ENCODE assay signal across 10 mouse cellular contexts in genomic region chr12:53146460-53147050, GRCm38 (mm10).
DNase-seq lines count a peak whose midpoint lies in the region; ATAC-seq and TF ChIP-seq lines count a peak whose summit lies in the region.
"Had no signal": no experiment of that assay in that cellular context is flagged by ENCODE, and none has a peak within 500 bp of the region (broad histone marks: within the 10 kb centered on the region; RNA-seq: fewer than 3 reads in every experiment).

No protein-coding gene starts in this region.

- TF ChIP-seq POLR2A in lung, adult 2 months (IDR thresholded peaks at IDR 0.05; ENCODE audit: borderline replicate concordance, extremely low read depth, low read depth, low read length), result no peak

- H3K4me1 ChIP-seq in forebrain, embryonic 13.5 days, result peaks cover 32% of the 10 kb centered on the region
- H3K4me1 ChIP-seq in forebrain, embryonic 10.5 days, result peaks cover 13% of the 10 kb centered on the region
- peaks cover 0 to 2% of the 10 kb centered on the region in 2 experiments; a peak in 1 of 4 replicates for H3K4me1 ChIP-seq in heart, embryonic 14.5 days (ENCODE audit: control insufficient read depth in 2 of 2, insufficient read depth in 2 of 2, low read length in 2 of 2)
- no peaks in the 10 kb centered on the region for H3K4me1 ChIP-seq in lung, adult 2 months (ENCODE audit: control insufficient read depth, insufficient read depth, low read length)

- WGBS in forebrain, embryonic 13.5 days, result 53% methylated on average over 11 of the region's 11 CpGs
- WGBS in forebrain, embryonic 10.5 days, result 75% methylated on average over 11 of the region's 11 CpGs
- 47% methylated on average over 11 of the region's 11 CpGs for WGBS in heart, embryonic 14.5 days
- 33% methylated on average over 11 of the region's 11 CpGs for WGBS in lung, adult 2 months

- DNase-seq in forebrain, embryonic 10.5 days (ENCODE audit: extremely low spot score, low spot score), result no peak
- DNase-seq in lung, postnatal 10 days, result peak; percentile 12
- no peak for DNase-seq in lung, postnatal 4 days
- peak; percentile 25 for DNase-seq in right cerebral cortex, postnatal 14 days
- DNase-seq in lung, adult 2 months, result no peak

- no peak overlapping the region for H3K27ac ChIP-seq in forebrain, embryonic 13.5 days
- no peak overlapping the region for H3K27ac ChIP-seq in forebrain, embryonic 10.5 days
- H3K27ac ChIP-seq in heart, embryonic 14.5 days (replicated peaks in 1 of 2; ENCODE audit: control insufficient read depth in 1 of 2, insufficient read depth in 1 of 2, low read depth in 2 of 2, low read length in 2 of 2), result peak overlapping the region in 1 of 2 experiments; percentile 6; a peak in 1 of 4 replicates
- H3K27ac ChIP-seq: embryonic facial prominence, embryonic 13.5 days; liver, embryonic 14.5 days had no signal

- no peaks in the 10 kb centered on the region for H3K27me3 ChIP-seq in forebrain, embryonic 13.5 days
- H3K27me3 ChIP-seq in forebrain, embryonic 10.5 days (ENCODE audit: poor library complexity, severe bottlenecking), result no peaks in the 10 kb centered on the region
- no peaks in the 10 kb centered on the region for H3K27me3 ChIP-seq in heart, embryonic 14.5 days (ENCODE audit: control insufficient read depth, insufficient read depth, low read length)
- H3K27me3 ChIP-seq: embryonic facial prominence, embryonic 13.5 days had no signal

- peaks cover 10% of the 10 kb centered on the region for H3K36me3 ChIP-seq in forebrain, embryonic 13.5 days (ENCODE audit: poor library complexity, severe bottlenecking)
- H3K36me3 ChIP-seq in forebrain, embryonic 10.5 days (replicated peaks), result no peaks in the 10 kb centered on the region
- H3K36me3 ChIP-seq in heart, embryonic 14.5 days (ENCODE audit: control insufficient read depth, insufficient read depth, low read length), result peaks cover 45% of the 10 kb centered on the region
- H3K36me3 ChIP-seq: embryonic facial prominence, embryonic 13.5 days had no signal

- TF ChIP-seq CTCF in lung, adult 2 months (IDR thresholded peaks at IDR 0.05; ENCODE audit: insufficient read depth, low read length), result no peak

- no peak overlapping the region for H3K9ac ChIP-seq in forebrain, embryonic 13.5 days
- H3K9ac ChIP-seq in heart, embryonic 14.5 days (ENCODE audit: low read length), result no peak overlapping the region
- H3K9ac ChIP-seq: embryonic facial prominence, embryonic 13.5 days; liver, embryonic 14.5 days had no signal

- ATAC-seq in forebrain, embryonic 13.5 days, result peak; percentile 63
- ATAC-seq in heart, embryonic 14.5 days (ENCODE audit: insufficient number of reproducible peaks, insufficient read depth, low FRiP score, low read depth), result no peak
- ATAC-seq in megakaryocyte-erythroid progenitor cell, adult 5-6 weeks (replicated peaks; ENCODE audit: low FRiP score, low TSS enrichment, poor library complexity, severe bottlenecking), result no peak

- H3K9me3 ChIP-seq in forebrain, embryonic 13.5 days (replicated peaks), result no peaks in the 10 kb centered on the region
- H3K9me3 ChIP-seq in forebrain, embryonic 10.5 days, result peaks cover 8% of the 10 kb centered on the region
- 0 out of 2 replicates have a peak, but pooled peaks cover 5% of the 10 kb centered on the region for H3K9me3 ChIP-seq in heart, embryonic 14.5 days (ENCODE audit: control insufficient read depth, low read length)
- H3K9me3 ChIP-seq: embryonic facial prominence, embryonic 13.5 days had no signal

- H3K4me3 ChIP-seq in forebrain, embryonic 13.5 days, result no peak overlapping the region
- no peak overlapping the region for H3K4me3 ChIP-seq in forebrain, embryonic 10.5 days
- no peak overlapping the region for H3K4me3 ChIP-seq in heart, embryonic 14.5 days (ENCODE audit: control insufficient read depth in 1 of 2, insufficient read depth in 1 of 2, low read depth in 1 of 2, low read length in 2 of 2)
- H3K4me3 ChIP-seq in lung, adult 2 months (replicated peaks; ENCODE audit: extremely low read depth, low read depth, low read length), result no peak overlapping the region
- H3K4me3 ChIP-seq: embryonic facial prominence, embryonic 13.5 days had no signal

- no peak overlapping the region for H3K4me2 ChIP-seq in forebrain, embryonic 13.5 days
- H3K4me2 ChIP-seq in heart, embryonic 14.5 days (ENCODE audit: low read length), result peak overlapping the region; percentile 34
- H3K4me2 ChIP-seq: embryonic facial prominence, embryonic 13.5 days had no signal

Comparison
In these comparisons a context has a peak if more than half of its experiments do, and no peak if none do; other contexts are left out.
1. DNase-seq: peak in lung, postnatal 10 days (single experiment) and right cerebral cortex, postnatal 14 days (single experiment); none in forebrain, embryonic 10.5 days (single experiment), lung, postnatal 4 days (0 of 2) and lung, adult 2 months (single experiment).